Mouse (Mus musculus): ENCODE measurements around the gene Emd. TPM values are rescaled to one million over a fixed set of nuclear protein-coding genes. Genes with fewer than 3 reads are reported as not detected.

Emd gene
- total RNA-seq, 2 experiments from 2014 or later, result 31.4 to 38.9 TPM

- peak; percentile 89 to 97 for DNase-seq (ENCODE audit: low spot score in 2 of 2)
- intact Hi-C loops (cut with DNase I), result loop anchor here (2.0 kb wide), 2 partner anchors 15 to 303 kb away; partner anchors contain the start of genes Emd and Hcfc1
Observed at GRCm38 (mm10) chrX:74270062-74270901, 15.8 kb downstream of the Emd start, which contains the start of gene Rpl10. TSS of gene Rpl10 (plus strand) at chrX:74270812.

GRCm38 (mm10) chrX:74270902-74271551 is 16.5 kb downstream of the Emd start:
- intact Hi-C loops (cut with DNase I), result loop anchor here (2.0 kb wide), 2 partner anchors 16 to 304 kb away; partner anchors contain the start of genes Emd and Hcfc1
- DNase-seq (ENCODE audit: low spot score in 2 of 2), result peak; percentile 14 to 18

- intact Hi-C loops (cut with DNase I), result no loop called here
- no peak for DNase-seq (ENCODE audit: low spot score in 2 of 2)
Observed at GRCm38 (mm10) chrX:74273422-74274322, 19.2 kb downstream of the Emd start.

GRCm38 (mm10) chrX:74277916-74278315 is 23.4 kb downstream of the Emd start:
- DNase-seq (ENCODE audit: low spot score in 2 of 2), result no peak
- intact Hi-C loops (cut with DNase I), result no loop called here

- no peak for DNase-seq (ENCODE audit: low spot score in 2 of 2)
- intact Hi-C loops (cut with DNase I), result no loop called here
Observed at GRCm38 (mm10) chrX:74281041-74281731, 26.7 kb downstream of the Emd start.

- peak; percentile 39 to 49 for DNase-seq (ENCODE audit: low spot score in 2 of 2)
- intact Hi-C loops (cut with DNase I), result loop anchor here (2.0 kb wide), 2 partner anchors 15 to 23 kb away; partner anchors contain the start of genes Atp6ap1 and Gdi1
Observed at GRCm38 (mm10) chrX:74281732-74282394, 27.4 kb downstream of the Emd start, which contains the start of the genes Taz and Dnase1l1. TSS of gene Taz (plus strand) at chrX:74281912. TSS of gene Dnase1l1 (minus strand) at chrX:74282337.

GRCm38 (mm10) chrX:74282395-74283091 is 28.1 kb downstream of the Emd start:
- DNase-seq (ENCODE audit: low spot score in 2 of 2), result peak; percentile 83 to 92
- intact Hi-C loops (cut with DNase I), result loop anchor here (2.0 kb wide), 2 partner anchors 14 to 22 kb away; partner anchors contain the start of genes Atp6ap1 and Gdi1

GRCm38 (mm10) chrX:74283092-74283437 is 28.6 kb downstream of the Emd start:
- no peak for DNase-seq (ENCODE audit: low spot score in 2 of 2)
- intact Hi-C loops (cut with DNase I), result loop anchor here (2.0 kb wide), 2 partner anchors 14 to 22 kb away; partner anchors contain the start of genes Atp6ap1 and Gdi1

- DNase-seq (ENCODE audit: low spot score in 2 of 2), result no peak
- intact Hi-C loops (cut with DNase I), result no loop called here
Observed at GRCm38 (mm10) chrX:74293431-74293830, 38.9 kb downstream of the Emd start.

GRCm38 (mm10) chrX:74296538-74297448 is 42.3 kb downstream of the Emd start, which contains the start of gene Atp6ap1:
TSS of gene Atp6ap1 (plus strand) at chrX:74297097.
- DNase-seq (ENCODE audit: low spot score in 2 of 2), result peak; percentile 90 to 97
- intact Hi-C loops (cut with DNase I), result loop anchor here (2.0 kb wide), 1 partner anchor 14 kb away; the partner anchor contains the start of gene Dnase1l1

- intact Hi-C loops (cut with DNase I), result no loop called here
- DNase-seq (ENCODE audit: low spot score in 2 of 2), result no peak
Observed at GRCm38 (mm10) chrX:74298348-74298747, 43.9 kb downstream of the Emd start.

- no peak for DNase-seq (ENCODE audit: low spot score in 2 of 2)
- intact Hi-C loops (cut with DNase I), result no loop called here
Observed at GRCm38 (mm10) chrX:74299721-74300120, 45.2 kb downstream of the Emd start.

- peak; percentile 63 to 67 for DNase-seq (ENCODE audit: low spot score in 2 of 2)
- intact Hi-C loops (cut with DNase I), result loop anchor here (2.0 kb wide), 1 partner anchor 22 kb away; the partner anchor contains the start of gene Dnase1l1
Observed at GRCm38 (mm10) chrX:74304867-74305700, 50.6 kb downstream of the Emd start, which contains the start of gene Gdi1. TSS of gene Gdi1 (plus strand) at chrX:74304998.

Measured in left cerebral cortex, postnatal 25 days (tissue).